18 mouse cellular contexts compared by ENCODE assay signal in the genomic region with DNA sequence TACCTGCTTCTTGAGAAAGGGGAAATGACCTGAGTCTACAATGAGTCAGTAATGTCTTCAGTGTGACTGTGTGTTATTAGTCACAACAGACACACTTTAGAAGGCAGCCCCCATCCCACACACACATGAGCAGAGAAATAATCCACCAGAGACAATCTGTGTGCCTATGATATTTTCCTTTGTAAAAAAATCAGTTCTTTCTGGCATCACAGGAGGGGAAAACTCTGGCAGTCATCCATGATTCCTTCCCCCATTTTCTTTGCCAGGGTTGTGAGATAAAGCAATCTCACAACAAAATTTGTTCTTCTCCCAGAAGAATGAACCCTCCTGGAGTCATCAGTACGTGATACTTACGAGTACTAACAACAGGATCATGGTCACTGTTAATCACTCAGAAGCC.
"Had no signal": no experiment of that assay in that cellular context is flagged by ENCODE, and none has a peak within 500 bp of the region (broad histone marks: within the 10 kb centered on the region; RNA-seq: fewer than 3 reads in every experiment).

No protein-coding gene starts in this region.

- H3K9me3 ChIP-seq: midbrain, embryonic 10.5 days; midbrain, embryonic 13.5 days; neural tube, embryonic 13.5 days had no signal

- H3K27me3 ChIP-seq: neural tube, embryonic 13.5 days had no signal

- ATAC-seq: liver, postnatal 0 days; lung, postnatal 0 days; midbrain, embryonic 13.5 days; midbrain, embryonic 16.5 days had no signal

- DNase-seq: kidney, adult 18-20 months; kidney, adult 9 months; kidney, postnatal 14 days; kidney, postnatal 4 days; liver, postnatal 0 days; lung, embryonic 14.5 days; thymus, adult 18-20 months; thymus, postnatal 36 days had no signal

- H3K4me3 ChIP-seq: left cerebral cortex, adult 2 months; megakaryocyte, embryonic 14.5 days; midbrain, embryonic 10.5 days; midbrain, embryonic 13.5 days; myocyte; neural tube, embryonic 13.5 days had no signal

- H3K27ac ChIP-seq: left cerebral cortex, adult 2 months; liver, embryonic 14.5 days; macrophage; midbrain, embryonic 10.5 days; midbrain, embryonic 13.5 days; neural tube, embryonic 13.5 days had no signal

- H3K36me3 ChIP-seq: midbrain, embryonic 10.5 days; midbrain, embryonic 13.5 days; neural tube, embryonic 13.5 days had no signal

- H3K4me1 ChIP-seq: megakaryocyte, embryonic 14.5 days had no signal
